Mouse (Mus musculus): ENCODE results near the gene Fut8. TPM values are rescaled to one million over a fixed set of nuclear protein-coding genes. Genes with fewer than 3 reads are reported as not detected.

The Fut8 gene
- polyA plus RNA-seq, 1 experiment from 2014 or later = 7.1 TPM

GRCm38 (mm10) chr12:77429381-77429780 lies 191.5 kb downstream of the Fut8 start:
- H3K4me1 ChIP-seq (ENCODE audit: control insufficient read depth, low read depth, low read length) = no peaks in the 10 kb centered on the region
- H3K9ac ChIP-seq (ENCODE audit: low read depth, low read length) = no peak overlapping the region
- no peaks in the 10 kb centered on the region for H3K27me3 ChIP-seq (ENCODE audit: control insufficient read depth, insufficient read depth, low read depth, low read length)
- H3K9me3 ChIP-seq (replicated peaks; ENCODE audit: control insufficient read depth, low read length) = no peaks in the 10 kb centered on the region
- no peaks in the 10 kb centered on the region for H3K36me3 ChIP-seq (ENCODE audit: control insufficient read depth, insufficient read depth)
- no peak overlapping the region for H3K27ac ChIP-seq (ENCODE audit: low read length)
- no peak overlapping the region for H3K4me3 ChIP-seq (ENCODE audit: low read depth, low read length)
- H3K4me2 ChIP-seq (ENCODE audit: low read depth, low read length) = no peak overlapping the region
- no peak for ATAC-seq (ENCODE audit: low read depth)

- ATAC-seq (ENCODE audit: low read depth) = no peak
- WGBS (ENCODE audit: insufficient replicate concordance) = 57% methylated on average over 2 of the region's 2 CpGs
- Histone ChIP-seq H3K27ac (ENCODE audit: low read length) (no peak overlapping the region), H3K4me3 (ENCODE audit: low read depth, low read length) (no peak overlapping the region), H3K36me3 (ENCODE audit: control insufficient read depth, insufficient read depth) (no peaks in the 10 kb centered on the region), H3K9me3 (replicated peaks; ENCODE audit: control insufficient read depth, low read length) (no peaks in the 10 kb centered on the region), H3K9ac (ENCODE audit: low read depth, low read length) (no peak overlapping the region), H3K4me2 (ENCODE audit: low read depth, low read length) (no peak overlapping the region), H3K27me3 (ENCODE audit: control insufficient read depth, insufficient read depth, low read depth, low read length) (no peaks in the 10 kb centered on the region), H3K4me1 (ENCODE audit: control insufficient read depth, low read depth, low read length) (no peaks in the 10 kb centered on the region)
Measured at GRCm38 (mm10) chr12:77436733-77437132, 198.8 kb downstream of the Fut8 start.

- no peaks in the 10 kb centered on the region for H3K27me3 ChIP-seq (ENCODE audit: control insufficient read depth, insufficient read depth, low read depth, low read length)
- H3K4me1 ChIP-seq (ENCODE audit: control insufficient read depth, low read depth, low read length) = no peaks in the 10 kb centered on the region
- no peaks in the 10 kb centered on the region for H3K36me3 ChIP-seq (ENCODE audit: control insufficient read depth, insufficient read depth)
- no peak overlapping the region for H3K9ac ChIP-seq (ENCODE audit: low read depth, low read length)
- no peak for ATAC-seq (ENCODE audit: low read depth)
- H3K4me3 ChIP-seq (ENCODE audit: low read depth, low read length) = no peak overlapping the region
- no peak overlapping the region for H3K27ac ChIP-seq (ENCODE audit: low read length)
- no peaks in the 10 kb centered on the region for H3K9me3 ChIP-seq (replicated peaks; ENCODE audit: control insufficient read depth, low read length)
- no peak overlapping the region for H3K4me2 ChIP-seq (ENCODE audit: low read depth, low read length)
- whole genome bisulfite sequencing (ENCODE audit: insufficient replicate concordance) = 62% methylated on average over 2 of the region's 2 CpGs
Measured at GRCm38 (mm10) chr12:77450816-77451215, 212.9 kb downstream of the Fut8 start.

- Histone ChIP-seq H3K4me1 (ENCODE audit: control insufficient read depth, low read depth, low read length) (no peaks in the 10 kb centered on the region), H3K36me3 (ENCODE audit: control insufficient read depth, insufficient read depth) (no peaks in the 10 kb centered on the region), H3K4me3 (ENCODE audit: low read depth, low read length) (no peak overlapping the region), H3K27ac (ENCODE audit: low read length) (no peak overlapping the region), H3K4me2 (ENCODE audit: low read depth, low read length) (no peak overlapping the region), H3K9ac (ENCODE audit: low read depth, low read length) (no peak overlapping the region), H3K9me3 (replicated peaks; ENCODE audit: control insufficient read depth, low read length) (no peaks in the 10 kb centered on the region), H3K27me3 (ENCODE audit: control insufficient read depth, insufficient read depth, low read depth, low read length) (no peaks in the 10 kb centered on the region)
- ATAC-seq (ENCODE audit: low read depth) = no peak
- WGBS (ENCODE audit: insufficient replicate concordance) = 67% methylated on average over 1 of the region's 1 CpGs
Measured at GRCm38 (mm10) chr12:77466178-77466577, 228.3 kb downstream of the Fut8 start.

- no peak for ATAC-seq (ENCODE audit: low read depth)
- Histone ChIP-seq H3K9ac (ENCODE audit: low read depth, low read length) (no peak overlapping the region), H3K27me3 (ENCODE audit: control insufficient read depth, insufficient read depth, low read depth, low read length) (no peaks in the 10 kb centered on the region), H3K27ac (ENCODE audit: low read length) (no peak overlapping the region), H3K9me3 (replicated peaks; ENCODE audit: control insufficient read depth, low read length) (no peaks in the 10 kb centered on the region), H3K4me2 (ENCODE audit: low read depth, low read length) (no peak overlapping the region), H3K4me1 (ENCODE audit: control insufficient read depth, low read depth, low read length) (no peaks in the 10 kb centered on the region), H3K36me3 (ENCODE audit: control insufficient read depth, insufficient read depth) (no peaks in the 10 kb centered on the region), H3K4me3 (ENCODE audit: low read depth, low read length) (no peak overlapping the region)
- 69% methylated on average over 2 of the region's 2 CpGs for WGBS (ENCODE audit: insufficient replicate concordance)
Measured at GRCm38 (mm10) chr12:77479931-77480330, 242.0 kb downstream of the Fut8 start.

GRCm38 (mm10) chr12:77481153-77481552 lies 243.2 kb downstream of the Fut8 start:
- Histone ChIP-seq H3K36me3 (ENCODE audit: control insufficient read depth, insufficient read depth) (no peaks in the 10 kb centered on the region), H3K4me3 (ENCODE audit: low read depth, low read length) (no peak overlapping the region), H3K9ac (ENCODE audit: low read depth, low read length) (no peak overlapping the region), H3K27ac (ENCODE audit: low read length) (no peak overlapping the region), H3K27me3 (ENCODE audit: control insufficient read depth, insufficient read depth, low read depth, low read length) (no peaks in the 10 kb centered on the region), H3K4me2 (ENCODE audit: low read depth, low read length) (no peak overlapping the region), H3K4me1 (ENCODE audit: control insufficient read depth, low read depth, low read length) (no peaks in the 10 kb centered on the region), H3K9me3 (replicated peaks; ENCODE audit: control insufficient read depth, low read length) (no peaks in the 10 kb centered on the region)
- ATAC-seq (ENCODE audit: low read depth) = no peak
- WGBS (ENCODE audit: insufficient replicate concordance) = 79% methylated on average over 1 of the region's 1 CpGs

- no peak for ATAC-seq (ENCODE audit: low read depth)
- no peaks in the 10 kb centered on the region for H3K9me3 ChIP-seq (replicated peaks; ENCODE audit: control insufficient read depth, low read length)
- no peaks in the 10 kb centered on the region for H3K36me3 ChIP-seq (ENCODE audit: control insufficient read depth, insufficient read depth)
- no peak overlapping the region for H3K9ac ChIP-seq (ENCODE audit: low read depth, low read length)
- H3K4me2 ChIP-seq (ENCODE audit: low read depth, low read length) = no peak overlapping the region
- no peak overlapping the region for H3K4me3 ChIP-seq (ENCODE audit: low read depth, low read length)
- H3K27ac ChIP-seq (ENCODE audit: low read length) = no peak overlapping the region
- H3K27me3 ChIP-seq (ENCODE audit: control insufficient read depth, insufficient read depth, low read depth, low read length) = no peaks in the 10 kb centered on the region
- H3K4me1 ChIP-seq (ENCODE audit: control insufficient read depth, low read depth, low read length) = no peaks in the 10 kb centered on the region
- 67% methylated on average over 3 of the region's 3 CpGs for WGBS (ENCODE audit: insufficient replicate concordance)
Measured at GRCm38 (mm10) chr12:77481799-77482198, 243.9 kb downstream of the Fut8 start.

GRCm38 (mm10) chr12:77483180-77483855 lies 245.4 kb downstream of the Fut8 start:
- Histone ChIP-seq H3K4me1 (ENCODE audit: control insufficient read depth, low read depth, low read length) (no peaks in the 10 kb centered on the region), H3K9ac (ENCODE audit: low read depth, low read length) (no peak overlapping the region), H3K4me3 (ENCODE audit: low read depth, low read length) (no peak overlapping the region), H3K36me3 (ENCODE audit: control insufficient read depth, insufficient read depth) (no peaks in the 10 kb centered on the region), H3K4me2 (ENCODE audit: low read depth, low read length) (no peak overlapping the region), H3K27ac (ENCODE audit: low read length) (no peak overlapping the region), H3K27me3 (ENCODE audit: control insufficient read depth, insufficient read depth, low read depth, low read length) (no peaks in the 10 kb centered on the region), H3K9me3 (replicated peaks; ENCODE audit: control insufficient read depth, low read length) (no peaks in the 10 kb centered on the region)
- 35% methylated on average over 9 of the region's 9 CpGs for WGBS (ENCODE audit: insufficient replicate concordance)
- ATAC-seq (ENCODE audit: low read depth) = no peak

GRCm38 (mm10) chr12:77484761-77485160 lies 246.8 kb downstream of the Fut8 start:
- H3K9me3 ChIP-seq (replicated peaks; ENCODE audit: control insufficient read depth, low read length) = no peaks in the 10 kb centered on the region
- no peak overlapping the region for H3K27ac ChIP-seq (ENCODE audit: low read length)
- 66% methylated on average over 3 of the region's 3 CpGs for WGBS (ENCODE audit: insufficient replicate concordance)
- H3K36me3 ChIP-seq (ENCODE audit: control insufficient read depth, insufficient read depth) = no peaks in the 10 kb centered on the region
- H3K9ac ChIP-seq (ENCODE audit: low read depth, low read length) = no peak overlapping the region
- no peak for ATAC-seq (ENCODE audit: low read depth)
- no peak overlapping the region for H3K4me2 ChIP-seq (ENCODE audit: low read depth, low read length)
- H3K4me3 ChIP-seq (ENCODE audit: low read depth, low read length) = no peak overlapping the region
- H3K27me3 ChIP-seq (ENCODE audit: control insufficient read depth, insufficient read depth, low read depth, low read length) = no peaks in the 10 kb centered on the region
- no peaks in the 10 kb centered on the region for H3K4me1 ChIP-seq (ENCODE audit: control insufficient read depth, low read depth, low read length)

Measured in liver, embryonic 16.5 days (tissue).